Mouse (Mus musculus): ENCODE measurements around the gene Fam213a. TPM values are rescaled to one million over a fixed set of nuclear protein-coding genes. Genes with fewer than 3 reads are reported as not detected.
A peak's percentile ranks its signal among the peaks of the same experiment; 100 is the strongest.
"Not testable (repeated sequence)": the region's sequence is repeated elsewhere in the genome, so short reads cannot be mapped to it uniquely, and the experiment has no call there.

The Fam213a gene
- 102 and 108 TPM in 2 replicates for polyA plus RNA-seq (2014; fragmentation: Nextera tagmentation; extraction: Ambion mirVana)

DNA sequence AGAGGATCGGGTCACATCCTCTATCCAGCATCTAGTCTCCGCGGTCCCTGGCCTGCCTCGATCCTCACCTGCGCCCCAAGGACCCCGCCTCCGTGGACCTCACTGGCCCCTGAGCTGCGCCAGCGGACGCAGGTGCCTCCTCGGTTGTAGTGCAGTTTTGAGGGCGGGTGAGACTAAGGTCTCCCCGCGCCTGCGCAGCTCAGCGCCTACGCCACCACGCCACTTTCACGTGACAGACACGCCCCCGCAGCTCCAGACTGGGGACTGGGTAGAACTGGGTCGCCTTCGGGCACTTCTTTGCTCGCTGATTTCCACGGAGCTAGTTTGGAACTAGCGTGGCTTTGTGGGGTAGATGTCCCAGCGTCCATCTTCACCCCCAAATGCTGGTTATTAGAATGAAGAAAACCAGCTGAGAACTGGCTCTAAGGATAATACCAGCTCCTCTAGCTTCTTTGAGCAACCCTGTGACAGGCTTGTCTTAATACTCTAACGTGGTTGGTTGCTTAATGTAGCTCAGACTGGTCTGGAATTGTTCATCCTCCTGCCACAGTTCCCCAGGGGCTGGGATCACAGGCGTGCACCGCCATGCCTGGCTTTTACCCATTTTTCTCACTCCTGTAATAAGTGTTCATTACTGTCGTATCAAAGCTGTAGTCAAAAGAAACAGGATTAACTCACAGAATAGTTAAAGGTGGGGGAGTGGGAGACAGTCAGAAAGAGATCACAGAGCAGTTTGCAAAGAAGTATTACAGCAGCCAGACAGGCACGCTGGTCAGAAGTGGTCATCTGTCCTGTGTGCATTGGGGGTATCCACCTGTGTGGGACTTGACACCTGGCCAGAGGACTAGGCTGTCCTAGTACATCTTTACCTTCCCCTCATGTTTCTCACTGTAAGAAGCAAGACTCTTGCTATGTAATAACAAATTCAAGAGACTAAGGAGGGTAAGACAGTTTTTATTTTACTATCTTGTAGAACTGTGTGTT, at the start of gene Fam213a:
Gene Fam213a (minus strand): TSS at position 159 of the 984 bp plus-strand sequence.
- H3K27ac ChIP-seq (ENCODE audit: low read depth, low read length) = peak within 1 kb of the TSS; percentile 75
- 0 out of 2 replicates have a peak, but pooled peaks cover 3% of the 10 kb centered on the region for H3K4me1 ChIP-seq (ENCODE audit: control insufficient read depth, insufficient read depth, low read length)
- peak within 1 kb of the TSS; percentile 76 for H3K9ac ChIP-seq (replicated peaks; ENCODE audit: low read depth, low read length)
- ATAC-seq (ENCODE audit: low read depth) = peak; percentile 99
- H3K4me3 ChIP-seq (ENCODE audit: low read depth, low read length) = peak within 1 kb of the TSS; percentile 54
- WGBS = 4% methylated on average over 32 of the region's 32 CpGs
- no peaks in the 10 kb centered on the region for H3K27me3 ChIP-seq (ENCODE audit: control insufficient read depth, insufficient read depth, low read length)
- H3K9me3 ChIP-seq (ENCODE audit: control insufficient read depth, low read length) = no peaks in the 10 kb centered on the region
- no peaks in the 10 kb centered on the region for H3K36me3 ChIP-seq (ENCODE audit: control insufficient read depth, insufficient read depth, low read length)
- H3K4me2 ChIP-seq (ENCODE audit: low read depth, low read length) = peak within 1 kb of the TSS; percentile 78

DNA sequence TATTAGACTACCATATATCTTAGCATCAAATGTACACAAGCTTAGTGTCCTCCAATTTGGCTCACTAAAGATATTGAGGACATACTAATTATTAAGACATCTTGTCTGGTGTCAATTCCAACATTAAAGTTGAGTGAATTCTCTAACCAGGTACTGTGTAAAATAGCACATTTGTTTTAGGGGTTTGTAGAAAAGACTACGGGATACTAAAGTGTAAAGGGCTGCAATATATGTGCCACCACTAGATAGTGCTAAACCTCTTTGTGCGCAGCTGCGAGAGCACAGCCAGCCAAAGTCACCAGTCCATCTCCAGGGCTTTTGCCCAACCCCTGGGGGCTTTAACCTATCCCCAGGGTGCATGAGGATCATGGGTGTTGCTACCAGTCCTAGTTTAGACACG, 39.6 kb upstream of the Fam213a start:
- ATAC-seq (ENCODE audit: low read depth) = peak; percentile 54; the same call in 1 of the 2 replicates
- not testable (repeated sequence) for H3K9me3 ChIP-seq (ENCODE audit: control insufficient read depth, low read length); H3K4me1 ChIP-seq (ENCODE audit: control insufficient read depth, insufficient read depth, low read length); H3K9ac ChIP-seq (replicated peaks; ENCODE audit: low read depth, low read length); H3K36me3 ChIP-seq (ENCODE audit: control insufficient read depth, insufficient read depth, low read length); H3K27ac ChIP-seq (ENCODE audit: low read depth, low read length); H3K4me3 ChIP-seq (ENCODE audit: low read depth, low read length); H3K27me3 ChIP-seq (ENCODE audit: control insufficient read depth, insufficient read depth, low read length); H3K4me2 ChIP-seq (ENCODE audit: low read depth, low read length)
- 52% methylated on average over 3 of the region's 4 CpGs for WGBS

DNA sequence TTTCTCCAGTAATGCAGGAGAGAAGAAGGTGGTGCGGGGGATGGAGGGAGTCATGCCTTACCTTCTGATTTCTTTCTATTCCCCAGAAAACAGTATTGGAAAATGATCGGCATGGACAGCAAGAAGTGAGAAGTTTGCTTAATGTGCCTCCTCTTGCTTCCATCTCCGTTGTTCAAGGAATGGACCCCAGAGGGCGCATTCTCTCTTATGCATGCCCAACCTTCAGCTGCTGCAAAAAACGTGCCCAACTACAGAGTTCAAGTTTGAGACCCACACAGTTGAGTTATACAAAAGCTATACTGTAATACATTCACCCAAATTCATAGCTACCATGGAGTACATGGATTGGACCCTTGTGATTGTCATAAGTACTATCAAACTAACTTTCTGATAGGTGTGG, 38.9 kb upstream of the Fam213a start:
- no peaks in the 10 kb centered on the region for H3K9me3 ChIP-seq (ENCODE audit: control insufficient read depth, low read length)
- H3K4me2 ChIP-seq (ENCODE audit: low read depth, low read length) = no peak overlapping the region
- H3K36me3 ChIP-seq (ENCODE audit: control insufficient read depth, insufficient read depth, low read length) = no peaks in the 10 kb centered on the region
- no peak for ATAC-seq (ENCODE audit: low read depth)
- no peak overlapping the region for H3K9ac ChIP-seq (replicated peaks; ENCODE audit: low read depth, low read length)
- WGBS = 78% methylated on average over 5 of the region's 5 CpGs
- H3K4me3 ChIP-seq (ENCODE audit: low read depth, low read length) = no peak overlapping the region
- no peaks in the 10 kb centered on the region for H3K27me3 ChIP-seq (ENCODE audit: control insufficient read depth, insufficient read depth, low read length)
- no peak overlapping the region for H3K27ac ChIP-seq (ENCODE audit: low read depth, low read length)
- no peaks in the 10 kb centered on the region for H3K4me1 ChIP-seq (ENCODE audit: control insufficient read depth, insufficient read depth, low read length)

DNA sequence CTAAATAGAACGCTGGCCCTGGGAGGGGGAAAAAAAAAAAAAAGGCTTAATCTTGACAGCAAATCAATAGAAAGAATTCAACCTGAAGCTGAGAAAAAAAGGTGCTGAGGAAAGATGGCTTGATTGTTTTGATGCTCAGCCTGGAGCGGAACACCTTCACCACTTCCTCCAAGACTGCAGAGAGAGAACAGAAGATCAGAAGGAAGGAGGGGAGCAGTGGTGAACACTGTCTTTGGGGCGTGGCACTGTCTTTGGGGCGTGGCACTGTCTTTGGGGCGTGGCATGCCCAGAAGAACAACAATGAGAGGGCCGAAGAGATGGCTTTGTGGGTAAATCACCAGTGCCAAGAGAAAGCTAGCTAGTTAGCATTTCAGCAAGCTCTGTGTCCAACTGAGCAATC, 36.9 kb upstream of the Fam213a start:
- Histone ChIP-seq H3K36me3 (ENCODE audit: control insufficient read depth, insufficient read depth, low read length) (no peaks in the 10 kb centered on the region), H3K4me1 (ENCODE audit: control insufficient read depth, insufficient read depth, low read length) (no peaks in the 10 kb centered on the region), H3K4me3 (ENCODE audit: low read depth, low read length) (no peak overlapping the region), H3K9ac (replicated peaks; ENCODE audit: low read depth, low read length) (no peak overlapping the region), H3K27me3 (ENCODE audit: control insufficient read depth, insufficient read depth, low read length) (no peaks in the 10 kb centered on the region), H3K9me3 (ENCODE audit: control insufficient read depth, low read length) (no peaks in the 10 kb centered on the region), H3K27ac (ENCODE audit: low read depth, low read length) (no peak overlapping the region), H3K4me2 (ENCODE audit: low read depth, low read length) (no peak overlapping the region)
- ATAC-seq (ENCODE audit: low read depth) = no peak
- WGBS = 87% methylated on average over 6 of the region's 6 CpGs

DNA sequence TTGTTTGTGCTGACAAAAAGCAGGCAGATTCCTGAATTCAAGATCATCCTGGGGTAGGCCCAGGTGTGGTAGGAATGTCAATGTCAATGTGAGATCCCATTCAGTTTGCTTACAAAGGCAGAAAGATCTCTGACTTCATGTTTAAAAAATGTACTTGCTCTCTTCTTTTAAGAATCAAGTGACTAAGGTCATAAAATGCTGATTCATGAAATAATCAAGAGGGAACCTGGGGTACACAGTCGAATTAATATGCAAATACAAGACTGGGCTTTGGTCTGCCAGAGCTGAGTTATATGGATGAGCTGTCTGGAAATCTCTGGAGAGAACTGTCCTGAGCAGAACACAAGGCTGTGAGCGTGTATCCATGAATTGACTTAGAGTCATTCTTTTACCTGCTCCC, 33.8 kb upstream of the Fam213a start:
- no peak overlapping the region for H3K9ac ChIP-seq (replicated peaks; ENCODE audit: low read depth, low read length)
- H3K27ac ChIP-seq (ENCODE audit: low read depth, low read length) = no peak overlapping the region
- no peaks in the 10 kb centered on the region for H3K9me3 ChIP-seq (ENCODE audit: control insufficient read depth, low read length)
- no peak overlapping the region for H3K4me2 ChIP-seq (ENCODE audit: low read depth, low read length)
- no peaks in the 10 kb centered on the region for H3K4me1 ChIP-seq (ENCODE audit: control insufficient read depth, insufficient read depth, low read length)
- no peak for ATAC-seq (ENCODE audit: low read depth)
- WGBS = 69% methylated on average over 2 of the region's 2 CpGs
- H3K36me3 ChIP-seq (ENCODE audit: control insufficient read depth, insufficient read depth, low read length) = no peaks in the 10 kb centered on the region
- H3K27me3 ChIP-seq (ENCODE audit: control insufficient read depth, insufficient read depth, low read length) = no peaks in the 10 kb centered on the region
- H3K4me3 ChIP-seq (ENCODE audit: low read depth, low read length) = no peak overlapping the region

DNA sequence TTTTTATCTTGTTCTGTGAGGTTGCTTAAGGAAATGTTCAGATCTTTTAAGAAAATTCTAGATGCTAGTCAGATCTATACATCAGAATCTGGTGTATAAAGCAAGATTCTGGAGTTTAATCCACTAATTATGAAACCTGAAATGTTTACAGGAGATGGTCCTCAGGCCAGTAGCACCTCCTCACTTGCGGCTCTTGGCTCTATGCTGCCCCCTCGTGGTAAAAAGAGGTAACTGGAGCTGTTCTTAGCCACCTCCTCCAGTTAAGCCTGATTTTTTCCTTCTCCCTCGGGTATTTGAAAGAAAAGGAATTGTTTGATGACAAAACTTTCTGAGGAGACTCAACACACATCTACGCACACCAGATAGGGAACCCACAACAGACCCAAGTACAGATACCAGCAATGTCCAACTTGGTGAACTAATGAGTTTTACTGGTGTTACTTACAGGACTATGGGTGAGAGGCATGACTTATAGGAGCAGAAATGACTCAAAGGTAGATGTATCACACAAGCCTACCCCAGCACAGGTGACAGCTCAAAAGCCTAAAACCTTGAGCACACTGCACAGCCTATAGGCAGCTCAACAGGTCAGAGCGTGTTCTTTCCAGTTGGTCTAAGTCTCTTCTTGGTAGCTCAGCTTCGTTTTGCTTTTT, 21.7 kb upstream of the Fam213a start:
- no peak overlapping the region for H3K4me2 ChIP-seq (ENCODE audit: low read depth, low read length)
- peak; percentile 64; the same call in 1 of the 2 replicates for ATAC-seq (ENCODE audit: low read depth)
- no peaks in the 10 kb centered on the region for H3K36me3 ChIP-seq (ENCODE audit: control insufficient read depth, insufficient read depth, low read length)
- H3K27ac ChIP-seq (ENCODE audit: low read depth, low read length) = no peak overlapping the region
- no peak overlapping the region for H3K9ac ChIP-seq (replicated peaks; ENCODE audit: low read depth, low read length)
- H3K4me1 ChIP-seq (ENCODE audit: control insufficient read depth, insufficient read depth, low read length) = no peaks in the 10 kb centered on the region
- 35% methylated on average over 6 of the region's 6 CpGs for WGBS
- H3K27me3 ChIP-seq (ENCODE audit: control insufficient read depth, insufficient read depth, low read length) = no peaks in the 10 kb centered on the region
- no peak overlapping the region for H3K4me3 ChIP-seq (ENCODE audit: low read depth, low read length)
- H3K9me3 ChIP-seq (ENCODE audit: control insufficient read depth, low read length) = no peaks in the 10 kb centered on the region

DNA sequence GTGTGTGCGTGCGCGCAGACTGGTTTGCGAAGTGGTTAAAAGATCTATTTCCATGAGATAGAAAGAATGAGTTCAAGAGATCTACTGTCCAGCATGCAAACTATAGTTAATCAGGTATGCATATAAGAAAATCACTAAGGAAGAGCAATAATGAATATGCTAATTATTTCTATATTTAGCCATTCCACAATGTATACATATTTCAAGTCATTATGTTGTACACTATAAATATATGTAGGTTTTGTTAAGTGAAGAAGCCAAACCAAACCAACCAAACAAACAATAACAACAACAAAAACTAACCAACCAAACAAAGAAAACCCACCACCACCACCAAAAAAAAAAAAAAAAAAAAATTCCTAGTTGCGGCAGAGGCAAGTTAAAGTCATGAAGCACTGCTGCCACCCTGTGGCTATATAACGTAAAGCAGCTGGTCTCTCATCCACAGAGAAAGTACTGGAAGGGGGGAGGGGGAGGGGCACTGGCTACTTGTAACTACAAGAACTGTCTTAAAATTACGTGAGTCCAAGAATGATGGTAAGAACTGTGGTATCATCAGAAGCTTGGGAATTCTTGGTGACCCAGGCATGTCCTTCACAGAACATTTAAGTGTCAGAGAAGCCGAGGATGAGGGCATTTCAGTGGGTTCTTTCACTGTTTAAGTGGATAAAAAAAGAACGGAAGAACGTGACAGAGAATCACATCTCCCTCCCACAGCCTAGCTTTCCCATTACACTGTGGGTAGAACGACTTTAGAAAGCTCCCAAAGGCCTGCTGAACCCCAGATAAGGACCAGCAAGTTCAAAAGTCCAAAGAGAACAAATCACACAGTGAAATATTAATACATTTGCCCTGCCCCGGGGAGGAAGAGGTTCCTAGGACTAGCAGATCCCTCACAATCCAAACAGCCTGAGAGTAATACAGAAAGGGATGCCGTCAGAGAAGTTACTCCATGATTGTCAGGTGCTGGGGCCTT, 19.8 kb upstream of the Fam213a start:
- Histone ChIP-seq H3K36me3 (ENCODE audit: control insufficient read depth, insufficient read depth, low read length) (no peaks in the 10 kb centered on the region), H3K27me3 (ENCODE audit: control insufficient read depth, insufficient read depth, low read length) (no peaks in the 10 kb centered on the region), H3K4me1 (ENCODE audit: control insufficient read depth, insufficient read depth, low read length) (no peaks in the 10 kb centered on the region), H3K9me3 (ENCODE audit: control insufficient read depth, low read length) (no peaks in the 10 kb centered on the region), H3K9ac (replicated peaks; ENCODE audit: low read depth, low read length) (no peak overlapping the region), H3K27ac (ENCODE audit: low read depth, low read length) (no peak overlapping the region), H3K4me3 (ENCODE audit: low read depth, low read length) (no peak overlapping the region), H3K4me2 (ENCODE audit: low read depth, low read length) (no peak overlapping the region)
- peak; percentile 57; the same call in 1 of the 2 replicates for ATAC-seq (ENCODE audit: low read depth)
- 57% methylated on average over 13 of the region's 13 CpGs for WGBS

DNA sequence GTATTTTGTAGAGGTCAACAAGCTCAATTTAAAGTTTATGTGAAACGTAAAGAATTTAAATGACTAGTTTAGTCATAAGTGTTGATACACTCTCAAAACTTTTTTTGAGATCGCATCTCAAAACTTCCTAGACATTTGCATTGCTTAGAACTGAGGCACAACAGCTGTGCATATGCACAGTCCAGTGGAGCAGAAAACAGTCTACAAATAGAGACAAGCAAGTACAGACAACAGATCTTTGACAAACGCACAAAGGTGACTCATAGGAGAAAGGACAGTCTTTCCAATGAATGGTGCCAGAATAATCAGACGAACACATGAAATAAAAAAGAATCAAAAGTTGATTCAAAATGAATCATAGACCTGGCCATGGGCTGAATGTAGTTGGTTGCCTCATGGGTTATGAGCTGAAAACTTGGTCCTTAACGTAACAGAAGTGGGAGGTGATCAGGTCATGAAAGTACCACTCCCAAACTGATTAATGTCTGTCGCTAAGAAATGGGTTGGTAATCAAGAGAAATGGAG, 17.5 kb upstream of the Fam213a start:
- H3K36me3 ChIP-seq (ENCODE audit: control insufficient read depth, insufficient read depth, low read length) = no peaks in the 10 kb centered on the region
- H3K27me3 ChIP-seq (ENCODE audit: control insufficient read depth, insufficient read depth, low read length) = no peaks in the 10 kb centered on the region
- ATAC-seq (ENCODE audit: low read depth) = no peak
- no peak overlapping the region for H3K4me2 ChIP-seq (ENCODE audit: low read depth, low read length)
- no peaks in the 10 kb centered on the region for H3K4me1 ChIP-seq (ENCODE audit: control insufficient read depth, insufficient read depth, low read length)
- no peak overlapping the region for H3K9ac ChIP-seq (replicated peaks; ENCODE audit: low read depth, low read length)
- H3K27ac ChIP-seq (ENCODE audit: low read depth, low read length) = no peak overlapping the region
- H3K4me3 ChIP-seq (ENCODE audit: low read depth, low read length) = no peak overlapping the region
- 96% methylated on average over 6 of the region's 6 CpGs for WGBS
- H3K9me3 ChIP-seq (ENCODE audit: control insufficient read depth, low read length) = no peaks in the 10 kb centered on the region
